ENCODE assay signal across 9 mouse cellular contexts in the genomic region with DNA sequence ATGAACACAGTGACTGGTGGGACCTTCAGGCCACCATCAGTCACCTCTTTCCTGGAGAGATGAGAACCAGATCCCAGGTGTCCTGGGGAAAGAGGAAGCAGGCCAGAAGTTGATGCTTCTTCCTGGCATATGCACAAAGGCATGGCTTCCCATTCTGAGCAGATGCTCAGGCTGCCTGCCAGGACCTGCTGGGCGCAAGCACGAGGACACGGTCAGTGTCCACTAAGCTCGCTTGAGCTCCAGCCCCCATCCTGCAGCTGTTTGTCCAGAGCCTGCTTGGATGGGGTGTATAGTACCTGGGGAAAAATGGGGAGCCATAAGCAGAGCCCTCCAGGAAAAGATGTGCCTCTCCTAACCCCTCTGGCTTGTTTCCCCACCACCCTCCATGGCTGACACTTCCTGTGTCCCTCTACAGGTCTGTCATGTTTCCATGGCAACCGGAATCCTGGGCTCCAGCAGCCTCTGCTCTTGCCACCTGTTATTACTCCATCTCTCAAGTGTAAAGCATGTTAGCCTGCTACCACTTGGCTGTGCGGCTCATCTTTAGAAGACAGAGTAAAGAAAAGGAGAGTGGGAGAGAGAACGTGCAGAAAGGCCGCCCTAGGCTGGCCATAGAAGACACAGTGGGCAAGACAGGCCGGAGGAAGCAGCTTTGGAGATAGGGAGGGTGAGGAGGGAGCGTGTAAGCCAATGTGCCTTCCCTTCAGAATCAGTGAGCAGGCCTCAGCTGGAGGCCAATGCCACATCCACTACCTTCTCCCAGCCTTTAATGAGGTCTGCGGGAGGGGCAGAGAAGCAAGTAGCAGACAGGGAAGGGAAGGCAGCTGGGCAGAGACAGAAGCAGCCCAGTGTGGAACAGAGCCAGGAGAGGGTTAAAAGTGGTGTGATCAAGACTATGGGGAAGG.
DNase-seq lines count a peak whose midpoint lies in the region; ATAC-seq lines count a peak whose summit lies in the region.
"Had no signal": no experiment of that assay in that cellular context is flagged by ENCODE, and none has a peak within 500 bp of the region (broad histone marks: within the 10 kb centered on the region; RNA-seq: fewer than 3 reads in every experiment).

No protein-coding gene starts in this region.

- no peak overlapping the region for H3K27ac ChIP-seq in heart, embryonic 11.5 days (ENCODE audit: low read depth, low read length)
- H3K27ac ChIP-seq in midbrain, embryonic 10.5 days (replicated peaks): peak overlapping the region; percentile 69

- H3K36me3 ChIP-seq in heart, embryonic 11.5 days (ENCODE audit: control insufficient read depth, insufficient read depth, low read length): no peaks in the 10 kb centered on the region
- H3K36me3 ChIP-seq in midbrain, embryonic 10.5 days: no peaks in the 10 kb centered on the region

- H3K4me3 ChIP-seq in heart, embryonic 11.5 days (ENCODE audit: low read depth, low read length): no peak overlapping the region
- H3K4me3 ChIP-seq in midbrain, embryonic 10.5 days: no peak overlapping the region
- H3K4me3 ChIP-seq: megakaryocyte, embryonic 14.5 days had no signal

- H3K4me1 ChIP-seq in heart, embryonic 11.5 days (ENCODE audit: control insufficient read depth, insufficient read depth, low read length): 0 out of 2 replicates have a peak, but pooled peaks cover 3% of the 10 kb centered on the region
- H3K4me1 ChIP-seq in midbrain, embryonic 10.5 days: peaks cover 22% of the 10 kb centered on the region
- H3K4me1 ChIP-seq: megakaryocyte, embryonic 14.5 days had no signal

- H3K9me3 ChIP-seq in heart, embryonic 11.5 days (replicated peaks; ENCODE audit: control insufficient read depth, low read length): no peaks in the 10 kb centered on the region
- no peaks in the 10 kb centered on the region for H3K9me3 ChIP-seq in midbrain, embryonic 10.5 days (replicated peaks)

- H3K4me2 ChIP-seq in heart, embryonic 11.5 days: no peak overlapping the region

- H3K9ac ChIP-seq in heart, embryonic 11.5 days (ENCODE audit: low read depth, low read length): no peak overlapping the region

- peak; percentile 8 to 19 for DNase-seq in heart, postnatal 10 days
- peak; percentile 43 for DNase-seq in forelimb bud, embryonic 11.5 days (ENCODE audit: low read depth, low spot score)
- DNase-seq in midbrain, embryonic 10.5 days (ENCODE audit: low spot score): no peak
- DNase-seq in heart, postnatal 36 days: no peak
- no peak for DNase-seq in spleen, postnatal 4 days (ENCODE audit: low spot score in 2 of 2)

- ATAC-seq in heart, embryonic 11.5 days (replicated peaks; ENCODE audit: insufficient number of reproducible peaks, low FRiP score, low TSS enrichment): no peak
- peak; percentile 67 for ATAC-seq in cerebellum, adult (ENCODE audit: insufficient number of reproducible peaks, low FRiP score, low TSS enrichment)
- no peak for ATAC-seq in megakaryocyte-erythroid progenitor cell, adult 5-6 weeks (replicated peaks; ENCODE audit: low FRiP score, low TSS enrichment, poor library complexity, severe bottlenecking)

- intact Hi-C loops in heart, postnatal 10 days (cut with DNase I): no loop called here
- intact Hi-C loops in heart, postnatal 36 days (cut with DNase I): no loop called here

- 77% methylated on average over 11 of the region's 11 CpGs for WGBS in heart, embryonic 11.5 days (ENCODE audit: insufficient replicate concordance)
- 72% methylated on average over 11 of the region's 11 CpGs for WGBS in midbrain, embryonic 10.5 days

- H3K27me3 ChIP-seq in heart, embryonic 11.5 days (ENCODE audit: control insufficient read depth, insufficient read depth, low read length): no peaks in the 10 kb centered on the region
- no peaks in the 10 kb centered on the region for H3K27me3 ChIP-seq in midbrain, embryonic 10.5 days (ENCODE audit: low read depth, poor library complexity, severe bottlenecking)

Comparison
In these comparisons a context has a peak if more than half of its experiments do, and no peak if none do; other contexts are left out.
1. DNase-seq: peak in heart, postnatal 10 days (2 of 2) and forelimb bud, embryonic 11.5 days (single experiment); none in midbrain, embryonic 10.5 days (single experiment), heart, postnatal 36 days (0 of 2) and spleen, postnatal 4 days (0 of 2).